Mouse (Mus musculus) hindbrain, embryonic 14.5 days (tissue): ENCODE measurements around the gene Arhgap35. TPM values are rescaled to one million over a fixed set of nuclear protein-coding genes. Genes with fewer than 3 reads are reported as not detected.
"Not testable (repeated sequence)": the region's sequence is repeated elsewhere in the genome, so short reads cannot be mapped to it uniquely, and the experiment has no call there.

Experiments
- ATAC-seq: fragments of 200-750 bp; cut with Nextera tagmentation; 2 replicates; pipeline ENCODE4 v1.8.0; 2017; ENCODE audit warnings: moderate number of reproducible peaks, mild to moderate bottlenecking, moderate TSS enrichment, moderate library complexity; ENCODE audit not compliant: low FRiP score
- DNase-seq: peaks from one replicate; pipeline ENCODE4 v3.0.0-alpha.2; 2015; ENCODE audit warnings: low spot score
- H3K27ac ChIP-seq: fragments of 300-500 bp; sonication (generic); 2 replicates; pipeline ENCODE4 v1.5.1; 2014; ENCODE audit warnings: mild to moderate bottlenecking, moderate library complexity
- H3K27me3 ChIP-seq: fragments of 300-500 bp; sonication (generic); 2 replicates; pipeline ENCODE4 v1.6.1; 2014; ENCODE audit warnings: mild to moderate bottlenecking, low read length, mixed read lengths; ENCODE audit not compliant: control insufficient read depth, insufficient read depth
- H3K36me3 ChIP-seq: fragments of 300-500 bp; sonication (generic); replicated peaks from 2 replicates; pipeline ENCODE4 v1.6.1; 2014; ENCODE audit not compliant: control insufficient read depth, insufficient read depth
- H3K4me1 ChIP-seq: fragments of 300-500 bp; sonication (generic); replicated peaks from 2 replicates; pipeline ENCODE4 v1.6.1; 2014; ENCODE audit warnings: antibody characterized with exemption, low read length, mixed read lengths; ENCODE audit not compliant: control insufficient read depth, insufficient read depth
- H3K4me2 ChIP-seq: fragments of 300-500 bp; sonication (generic); replicated peaks from 2 replicates; pipeline ENCODE4 v1.6.1; 2014; ENCODE audit warnings: mild to moderate bottlenecking, moderate library complexity
- H3K4me3 ChIP-seq: fragments of 300-500 bp; sonication (generic); replicated peaks from 2 replicates; pipeline ENCODE4 v1.5.1; 2014; ENCODE audit warnings: mild to moderate bottlenecking, low read length
- H3K9ac ChIP-seq: fragments of 300-500 bp; sonication (generic); 2 replicates; pipeline ENCODE4 v1.6.1; 2014
- H3K9me3 ChIP-seq: fragments of 300-500 bp; sonication (generic); 2 replicates; pipeline ENCODE4 v1.6.1; 2016; ENCODE audit warnings: low read length; ENCODE audit not compliant: control insufficient read depth
- WGBS: fragments of 180-500 bp; shearing (Covaris S2); extraction: QIAGEN DNeasy Blood & Tissue Kit; methylation state at CpG from one replicate; pipeline ENCODE4 v1.1.7; 2014; 5-methylcytosine and 5-hydroxymethylcytosine counted together
- polyA plus RNA-seq: library from polyadenylated mRNA; unstranded; fragments of >200 nt; fragmentation: Nextera tagmentation; extraction: Ambion mirVana; gene quantifications from 2 replicates; pipeline ENCODE4 v1.2.1, GENCODE M21; 2014

Arhgap35 gene
- 39.7 and 41.6 TPM in 2 replicates for polyA plus RNA-seq

DNA sequence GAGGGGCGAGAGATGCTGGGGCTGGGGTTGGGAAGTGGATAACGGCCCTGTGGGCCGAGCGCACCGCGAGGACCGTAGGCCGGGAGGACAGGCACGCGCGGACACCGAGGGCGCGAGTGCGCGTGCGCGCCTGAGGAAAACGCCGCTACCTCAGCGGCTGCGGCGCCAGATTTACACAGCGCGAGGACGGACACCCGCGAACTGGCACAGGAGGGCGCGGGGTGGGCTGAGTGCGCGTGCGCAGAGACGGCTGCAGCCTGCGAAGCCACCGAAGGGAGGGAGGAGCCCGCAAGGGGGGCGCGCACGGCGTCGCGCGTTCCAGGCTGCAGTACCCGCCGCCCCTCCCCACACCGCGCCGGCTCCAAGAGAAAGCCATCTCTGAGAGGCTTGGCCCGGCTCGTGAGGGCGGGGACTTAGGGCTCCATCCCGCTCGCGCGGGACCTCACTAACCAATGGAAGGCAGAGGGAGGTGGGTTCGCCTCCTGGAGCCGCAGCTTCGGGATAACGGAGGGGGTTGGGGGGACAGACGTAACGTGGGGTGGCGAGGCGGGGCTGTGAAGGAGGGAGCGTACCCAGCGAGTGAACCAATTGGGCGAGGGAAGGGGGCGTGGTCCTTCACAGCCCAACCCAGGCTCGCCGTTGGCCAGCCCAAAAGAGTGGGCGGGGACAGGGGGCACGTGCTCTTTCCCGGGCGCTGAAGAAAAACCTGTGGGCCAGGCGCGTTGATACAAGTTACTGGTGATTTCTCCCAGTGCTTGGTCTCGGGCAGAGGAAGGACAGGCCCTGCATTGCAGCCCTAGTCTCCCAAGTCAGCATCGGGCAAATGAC, at the start of gene Arhgap35:
Arhgap35 (minus strand) TSS at position 106 of the 828 bp plus-strand sequence.
- Histone ChIP-seq H3K27me3 (no peaks in the 10 kb centered on the region), H3K36me3 (no peaks in the 10 kb centered on the region), H3K4me2 (peak within 1 kb of the TSS; percentile 69), H3K9me3 (no peaks in the 10 kb centered on the region), H3K4me1 (peaks cover 42% of the 10 kb centered on the region), H3K27ac (peak within 1 kb of the TSS; percentile 98), H3K9ac (peak within 1 kb of the TSS; percentile 98), H3K4me3 (peak within 1 kb of the TSS; percentile 84)
- ATAC-seq (peak; percentile 98), DNase-seq (peak; percentile 99)
- WGBS = under 1% methylated on average over 77 of the region's 78 CpGs

DNA sequence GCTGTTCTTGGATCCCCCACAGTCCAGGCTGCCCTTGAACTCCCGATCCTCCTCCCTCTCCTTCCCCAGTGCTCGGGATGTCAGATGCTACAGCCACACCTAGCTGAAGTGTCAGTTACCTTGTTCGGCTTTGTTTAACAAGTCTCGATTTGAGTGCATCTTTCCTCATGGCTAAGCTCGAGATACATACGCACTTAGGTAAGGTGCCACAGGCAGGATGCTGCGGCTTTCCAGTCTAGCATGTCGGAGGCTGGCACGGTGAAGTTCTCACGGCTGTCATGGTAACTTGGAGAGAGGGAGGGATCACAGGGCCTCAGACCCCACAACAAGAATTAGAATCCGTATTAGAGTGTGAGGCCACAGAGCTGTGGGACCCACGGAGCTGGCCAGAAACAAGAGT, 29.5 kb upstream of the Arhgap35 start:
- no peak for DNase-seq
- no peak overlapping the region for H3K9ac ChIP-seq
- no peaks in the 10 kb centered on the region for H3K27me3 ChIP-seq
- 73% methylated on average over 12 of the region's 12 CpGs for WGBS
- no peaks in the 10 kb centered on the region for H3K4me1 ChIP-seq
- ATAC-seq = no peak
- H3K4me2 ChIP-seq = no peak overlapping the region
- H3K27ac ChIP-seq = no peak overlapping the region
- H3K9me3 ChIP-seq = no peaks in the 10 kb centered on the region
- H3K36me3 ChIP-seq = no peaks in the 10 kb centered on the region
- H3K4me3 ChIP-seq = no peak overlapping the region

DNA sequence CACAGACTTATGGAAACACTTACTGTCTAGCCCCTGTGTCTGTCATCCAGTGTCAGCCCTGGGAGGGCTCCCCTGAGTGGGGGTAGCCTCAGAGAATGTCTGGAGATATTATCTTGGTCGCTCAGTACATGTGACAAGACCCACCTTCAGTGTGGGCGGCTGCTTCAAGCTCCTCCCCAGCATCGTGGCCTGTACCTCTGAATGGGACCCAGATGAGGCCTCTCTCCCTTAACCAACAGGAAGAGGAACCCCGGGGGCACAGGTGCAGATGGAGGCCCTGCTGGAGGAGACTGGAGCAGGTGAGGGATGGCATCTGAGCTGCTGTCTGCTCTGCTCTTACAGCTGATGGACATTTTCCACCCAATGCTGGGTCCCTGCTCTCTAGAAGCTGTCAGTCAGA, 28.3 kb upstream of the Arhgap35 start:
- H3K27ac ChIP-seq, H3K9me3 ChIP-seq, ATAC-seq, H3K4me2 ChIP-seq, DNase-seq, H3K4me1 ChIP-seq, H3K27me3 ChIP-seq, H3K36me3 ChIP-seq, H3K9ac ChIP-seq, H3K4me3 ChIP-seq: not testable (repeated sequence)
- WGBS = 57% methylated on average over 3 of the region's 4 CpGs

DNA sequence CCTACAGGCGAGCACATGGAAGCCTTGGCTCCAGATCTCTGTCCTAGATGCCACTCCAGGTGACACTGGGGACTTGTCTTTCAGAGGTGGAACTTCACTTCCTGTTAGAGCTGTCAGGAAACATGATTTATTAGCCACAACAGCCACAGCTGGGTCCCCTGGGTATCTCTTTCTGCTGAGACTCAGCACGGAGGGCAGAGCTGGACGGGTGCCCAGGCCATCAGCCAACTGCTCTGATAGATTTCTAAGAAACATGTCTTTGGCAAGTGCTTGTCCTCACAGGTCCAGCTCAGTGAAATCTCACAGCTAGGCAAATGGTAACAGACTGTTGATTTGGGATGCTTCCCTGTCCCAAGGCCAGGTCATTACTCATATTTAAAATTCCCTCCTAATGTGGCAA, 24.2 kb upstream of the Arhgap35 start:
- Histone ChIP-seq H3K4me2 (no peak overlapping the region), H3K4me1 (no peaks in the 10 kb centered on the region), H3K9me3 (no peaks in the 10 kb centered on the region), H3K9ac (no peak overlapping the region), H3K36me3 (no peaks in the 10 kb centered on the region), H3K27ac (no peak overlapping the region), H3K4me3 (no peak overlapping the region), H3K27me3 (no peaks in the 10 kb centered on the region)
- ATAC-seq (peak; percentile 34; the same call in 1 of the 2 replicates), DNase-seq (peak; percentile 75)
- WGBS = 36% methylated on average over 3 of the region's 3 CpGs

DNA sequence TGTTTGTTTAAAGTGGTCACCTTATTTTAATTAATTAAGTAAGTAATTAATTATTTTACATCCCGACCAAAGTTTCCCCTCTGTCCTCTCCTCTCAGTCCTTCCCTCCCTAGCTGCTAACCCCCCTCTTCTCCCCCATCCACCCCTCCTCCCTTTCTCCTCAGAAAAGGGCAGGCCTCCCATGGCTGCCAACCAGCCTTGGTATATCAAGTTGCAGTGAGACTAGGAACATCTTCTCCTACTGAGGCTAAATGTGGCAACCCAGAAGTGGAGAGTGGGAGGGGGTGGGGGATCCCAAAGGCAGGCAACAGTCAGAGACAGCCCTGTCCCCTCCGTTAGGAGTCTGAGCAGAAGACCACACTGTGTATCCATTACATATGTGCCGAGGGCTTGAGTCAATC, 20.3 kb upstream of the Arhgap35 start:
- Histone ChIP-seq H3K27ac (no peak overlapping the region), H3K9me3 (no peaks in the 10 kb centered on the region), H3K4me2 (no peak overlapping the region), H3K27me3 (no peaks in the 10 kb centered on the region), H3K36me3 (no peaks in the 10 kb centered on the region), H3K4me1 (no peaks in the 10 kb centered on the region), H3K9ac (no peak overlapping the region), H3K4me3 (no peak overlapping the region)
- ATAC-seq = no peak
- WGBS = 64% methylated on average over 3 of the region's 3 CpGs
- no peak for DNase-seq

DNA sequence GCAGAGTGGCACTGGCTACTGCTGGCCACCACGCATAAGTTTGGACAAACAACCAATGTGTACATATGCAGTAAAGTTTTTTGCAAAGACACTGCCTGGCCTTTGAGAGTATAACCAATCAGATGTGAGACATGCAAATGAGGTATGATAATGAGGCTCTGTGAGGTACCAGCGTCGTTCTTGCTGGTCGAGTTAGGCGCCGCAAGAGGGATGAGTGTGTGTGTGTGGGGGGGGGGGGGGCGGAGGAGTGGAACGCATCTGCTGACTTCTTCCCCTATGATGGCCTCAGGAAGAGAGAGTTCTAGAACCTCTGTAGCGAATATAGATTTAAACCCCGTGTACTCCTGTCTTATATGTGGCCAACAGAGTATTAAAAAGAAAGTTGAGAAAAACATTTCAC, 19.1 kb upstream of the Arhgap35 start:
- H3K4me2 ChIP-seq, DNase-seq, H3K4me1 ChIP-seq, H3K9me3 ChIP-seq, H3K36me3 ChIP-seq, H3K9ac ChIP-seq, H3K4me3 ChIP-seq, H3K27ac ChIP-seq, ATAC-seq, H3K27me3 ChIP-seq: not testable (repeated sequence)
- 16% methylated on average over 9 of the region's 10 CpGs for WGBS

DNA sequence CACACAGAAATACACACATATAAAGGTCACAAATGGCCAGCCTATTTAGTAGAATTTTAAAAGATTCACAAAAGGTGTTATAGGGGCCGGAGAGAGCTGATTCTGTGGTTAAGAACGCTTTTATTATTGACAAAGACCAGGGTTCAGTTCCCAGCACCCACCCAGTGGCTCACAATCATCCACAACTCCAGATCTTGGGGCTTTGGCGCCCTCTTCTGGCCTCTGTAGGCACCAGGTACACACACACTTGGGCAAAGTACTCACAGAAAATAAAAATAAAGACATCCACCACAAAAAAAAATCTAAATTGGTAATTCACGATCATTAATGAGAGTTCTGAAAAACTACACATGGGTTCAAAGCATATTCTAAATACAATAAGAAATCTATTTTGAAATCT, 17.1 kb upstream of the Arhgap35 start:
- H3K36me3 ChIP-seq = no peaks in the 10 kb centered on the region
- H3K4me1 ChIP-seq = no peaks in the 10 kb centered on the region
- WGBS = 68% methylated on average over 4 of the region's 4 CpGs
- H3K4me2 ChIP-seq = no peak overlapping the region
- H3K4me3 ChIP-seq = no peak overlapping the region
- H3K9ac ChIP-seq = no peak overlapping the region
- H3K27ac ChIP-seq = no peak overlapping the region
- ATAC-seq = no peak
- H3K27me3 ChIP-seq = no peaks in the 10 kb centered on the region
- DNase-seq = no peak
- H3K9me3 ChIP-seq = no peaks in the 10 kb centered on the region

DNA sequence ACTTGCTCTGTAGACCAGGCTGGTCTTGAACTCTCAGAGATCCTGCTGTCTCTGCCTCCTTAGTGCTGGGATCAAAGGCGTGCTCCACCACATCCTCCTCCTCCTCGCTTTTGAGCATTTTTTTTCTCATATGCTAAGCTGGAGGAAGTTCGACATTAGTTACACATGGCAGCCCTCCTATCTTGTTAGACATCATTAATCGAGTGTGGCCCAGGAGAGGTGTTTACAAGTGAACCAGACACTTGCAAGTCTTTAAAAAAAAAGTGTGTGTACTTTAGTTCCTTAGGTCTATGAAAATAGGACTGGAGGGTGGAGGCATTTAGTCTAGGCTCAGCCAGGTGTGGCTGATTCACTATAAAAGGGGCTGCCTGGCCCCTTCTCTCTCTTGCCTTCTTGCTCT, 16.2 kb upstream of the Arhgap35 start:
- Histone ChIP-seq H3K4me1 (no peaks in the 10 kb centered on the region), H3K36me3 (no peaks in the 10 kb centered on the region), H3K4me3 (no peak overlapping the region), H3K27me3 (no peaks in the 10 kb centered on the region), H3K4me2 (no peak overlapping the region), H3K27ac (no peak overlapping the region), H3K9me3 (no peaks in the 10 kb centered on the region), H3K9ac (no peak overlapping the region)
- no peak for ATAC-seq
- no peak for DNase-seq
- WGBS = 79% methylated on average over 4 of the region's 4 CpGs

DNA sequence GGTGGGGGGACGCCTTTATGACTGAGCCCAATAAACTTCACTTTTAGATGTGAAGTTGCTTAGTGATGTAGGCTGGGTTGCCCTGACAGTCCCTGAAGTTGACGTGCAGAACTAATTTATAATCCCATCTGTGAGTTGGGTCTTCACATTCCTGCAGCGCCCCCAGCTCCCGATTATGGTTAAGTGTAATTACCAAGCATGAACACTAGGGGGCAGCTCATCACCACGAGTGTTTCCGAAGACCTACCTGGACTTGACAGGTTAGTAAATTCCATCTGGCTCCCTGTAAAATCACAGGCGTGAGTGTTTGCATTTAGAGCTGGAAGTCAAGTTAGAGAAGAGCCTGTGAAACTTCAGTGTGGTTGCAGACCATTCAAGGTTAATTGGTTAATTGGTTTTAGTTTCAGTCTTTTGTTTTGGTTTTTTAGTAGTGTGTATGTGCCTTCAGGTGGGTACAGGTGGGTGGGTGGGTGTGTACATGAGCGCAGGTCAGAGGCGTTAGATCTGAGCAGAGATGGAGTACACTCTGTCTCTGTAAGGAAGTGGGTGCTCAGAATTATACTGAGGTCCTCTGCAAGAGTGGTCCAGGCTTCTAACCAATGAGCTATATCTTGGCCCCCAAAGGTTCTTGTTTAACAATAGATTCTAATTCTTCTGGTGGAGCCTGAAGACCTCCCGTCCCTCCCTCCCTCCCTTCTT, 15.0 kb upstream of the Arhgap35 start:
- ATAC-seq = peak; percentile 48; the same call in 1 of the 2 replicates
- H3K4me3 ChIP-seq = no peak overlapping the region
- H3K4me2 ChIP-seq = no peak overlapping the region
- no peaks in the 10 kb centered on the region for H3K4me1 ChIP-seq
- peak; percentile 87 for DNase-seq
- H3K9me3 ChIP-seq = no peaks in the 10 kb centered on the region
- H3K27ac ChIP-seq = no peak overlapping the region
- H3K36me3 ChIP-seq = no peaks in the 10 kb centered on the region
- no peak overlapping the region for H3K9ac ChIP-seq
- H3K27me3 ChIP-seq = no peaks in the 10 kb centered on the region
- WGBS = 23% methylated on average over 10 of the region's 10 CpGs
